Mouse (Mus musculus) kidney, postnatal 0 days (tissue): ENCODE measurements around the gene Map2k4. TPM values are rescaled to one million over a fixed set of nuclear protein-coding genes. Genes with fewer than 3 reads are reported as not detected.

Experiments
- ATAC-seq: fragments of 200-750 bp; cut with Nextera tagmentation; replicated peaks from 2 replicates; pipeline ENCODE4 v1.8.0; 2017; ENCODE audit warnings: low read depth, moderate number of reproducible peaks, moderate TSS enrichment, moderate library complexity; ENCODE audit not compliant: low FRiP score
- DNase-seq: peaks from one replicate; pipeline ENCODE4 v3.0.0-alpha.2; 2016; ENCODE audit warnings: low spot score
- H3K27ac ChIP-seq: fragments of 300-500 bp; sonication (generic); 2 replicates; pipeline ENCODE4 v1.5.1; 2014; ENCODE audit warnings: mild to moderate bottlenecking
- H3K27me3 ChIP-seq: fragments of 300-500 bp; sonication (generic); 2 replicates; pipeline ENCODE4 v1.6.1; 2014; ENCODE audit warnings: low read length, mixed read lengths; ENCODE audit not compliant: insufficient read depth
- H3K36me3 ChIP-seq: fragments of 300-500 bp; sonication (generic); 2 replicates; pipeline ENCODE4 v1.6.1; 2014; ENCODE audit warnings: low read length, mixed read lengths; ENCODE audit not compliant: insufficient read depth
- H3K4me1 ChIP-seq: fragments of 300-500 bp; sonication (generic); replicated peaks from 2 replicates; pipeline ENCODE4 v1.6.1; 2014; ENCODE audit warnings: antibody characterized with exemption, low read length, mixed read lengths; ENCODE audit not compliant: insufficient read depth
- H3K4me2 ChIP-seq: fragments of 300-500 bp; sonication (generic); 2 replicates; pipeline ENCODE4 v1.6.1; 2014; ENCODE audit warnings: mild to moderate bottlenecking, low read length, moderate library complexity, mixed read lengths
- H3K4me3 ChIP-seq: fragments of 300-500 bp; sonication (generic); replicated peaks from 2 replicates; pipeline ENCODE4 v1.5.1; 2014; ENCODE audit warnings: low read depth, low read length
- H3K9ac ChIP-seq: fragments of 300-500 bp; sonication (generic); 2 replicates; pipeline ENCODE4 v1.6.1; 2014; ENCODE audit warnings: low read depth, low read length
- H3K9me3 ChIP-seq: fragments of 300-500 bp; sonication (generic); replicated peaks from 2 replicates; pipeline ENCODE4 v1.6.1; 2016; ENCODE audit warnings: low read length, inconsistent platforms, mixed read lengths
- CTCF ChIP-seq: IDR thresholded peaks from 2 replicates; pipeline ENCODE4 v1.5.1; 2016; ENCODE audit warnings: antibody characterized with exemption, low read depth, mild to moderate bottlenecking, moderate library complexity
- WGBS: fragments of 180-500 bp; shearing (Covaris S2); extraction: QIAGEN DNeasy Blood & Tissue Kit; methylation state at CpG from one replicate; pipeline ENCODE4 v1.1.7; 2014; 5-methylcytosine and 5-hydroxymethylcytosine counted together
- polyA plus RNA-seq: library from polyadenylated mRNA; unstranded; fragments of >200 nt; fragmentation: Nextera tagmentation; extraction: Ambion mirVana; gene quantifications from 2 replicates; pipeline ENCODE4 v1.2.1, GENCODE M21; 2015

Map2k4 gene
- polyA plus RNA-seq, 1 experiment from 2014 or later = 55.7 TPM

DNA sequence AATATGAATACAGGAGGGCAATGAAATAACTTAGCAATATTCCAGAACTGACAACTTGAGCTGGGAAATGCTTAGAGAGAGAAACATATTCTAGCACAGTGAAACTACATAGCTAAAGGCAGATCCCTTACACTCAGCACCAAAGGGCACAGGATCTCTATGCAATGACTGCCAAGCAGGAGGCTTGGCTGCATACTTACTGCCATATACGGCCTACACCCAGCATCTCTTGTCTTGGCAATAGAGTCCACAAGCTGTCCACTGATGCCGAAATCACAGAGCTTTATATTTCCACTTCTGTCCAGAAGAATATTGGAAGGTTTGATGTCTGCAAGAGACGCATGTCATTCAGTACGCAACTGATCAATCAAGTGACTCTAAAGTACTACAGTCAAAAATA is 81.3 kb downstream of the Map2k4 start:
- ATAC-seq = no peak

DNA sequence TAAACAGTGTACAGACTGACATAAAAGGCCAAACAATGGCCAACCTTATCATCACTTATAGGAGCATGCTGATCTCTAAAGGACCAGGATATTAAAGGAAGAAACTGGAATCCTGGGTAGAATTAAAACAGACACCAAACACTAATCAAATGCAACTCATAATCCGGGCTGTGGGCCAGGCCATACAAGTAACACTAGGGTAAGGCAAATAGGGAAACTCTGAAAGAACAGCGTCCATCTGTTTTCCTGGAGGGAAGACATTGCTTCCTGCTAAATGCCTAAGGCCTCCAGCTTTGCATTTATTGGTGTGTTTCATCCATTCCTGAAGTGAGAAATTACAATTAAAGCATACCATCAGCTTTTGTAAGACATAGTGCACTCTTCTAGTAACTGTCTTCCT is 81.9 kb downstream of the Map2k4 start:
- Histone ChIP-seq H3K4me2 (no peak overlapping the region), H3K9ac (no peak overlapping the region), H3K4me1 (no peaks in the 10 kb centered on the region), H3K27ac (no peak overlapping the region), H3K4me3 (no peak overlapping the region), H3K9me3 (no peaks in the 10 kb centered on the region), H3K27me3 (no peaks in the 10 kb centered on the region), H3K36me3 (peaks cover 17% of the 10 kb centered on the region; the same call in 1 of the 2 replicates)
- no peak for DNase-seq
- no peak for ATAC-seq
- TF ChIP-seq CTCF = no peak
- WGBS = 88% methylated on average over 2 of the region's 2 CpGs

More for the DNA sequence above, 81.3 kb downstream of the Map2k4 start:
- no peaks in the 10 kb centered on the region for H3K4me1 ChIP-seq
- H3K9ac ChIP-seq = no peak overlapping the region
- H3K27ac ChIP-seq = no peak overlapping the region
- H3K4me3 ChIP-seq = no peak overlapping the region
- H3K36me3 ChIP-seq = peaks cover 14% of the 10 kb centered on the region; the same call in 1 of the 2 replicates
- DNase-seq = no peak
- no peak for TF ChIP-seq CTCF
- WGBS = 94% methylated on average over 4 of the region's 4 CpGs
- no peaks in the 10 kb centered on the region for H3K9me3 ChIP-seq
- H3K4me2 ChIP-seq = no peak overlapping the region
- no peaks in the 10 kb centered on the region for H3K27me3 ChIP-seq

DNA sequence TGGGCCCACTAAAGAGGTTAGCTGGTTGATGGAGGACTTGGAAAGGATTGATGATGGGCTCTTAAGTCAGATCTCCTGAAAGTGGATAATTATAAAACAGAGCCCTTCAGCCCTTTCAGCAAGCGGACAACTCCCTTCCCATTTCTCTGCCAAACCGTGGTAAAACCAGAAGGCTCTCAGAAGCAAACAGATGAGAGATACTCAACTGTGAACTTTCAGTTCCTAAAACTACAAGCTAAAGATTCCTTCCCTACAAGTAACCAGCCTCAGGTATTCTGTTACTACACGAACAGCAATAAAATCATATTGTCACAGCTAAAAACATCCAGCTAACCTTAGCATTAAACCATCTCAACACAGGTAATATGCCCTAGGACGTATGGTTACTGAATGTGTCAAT is 83.2 kb downstream of the Map2k4 start:
- Histone ChIP-seq H3K4me2 (no peak overlapping the region), H3K4me3 (no peak overlapping the region), H3K4me1 (no peaks in the 10 kb centered on the region), H3K36me3 (peaks cover 25% of the 10 kb centered on the region; the same call in 1 of the 2 replicates), H3K27me3 (no peaks in the 10 kb centered on the region), H3K9me3 (no peaks in the 10 kb centered on the region), H3K9ac (no peak overlapping the region), H3K27ac (no peak overlapping the region)
- ATAC-seq = no peak
- 86% methylated on average over 4 of the region's 4 CpGs for WGBS
- TF ChIP-seq CTCF = no peak
- no peak for DNase-seq

DNA sequence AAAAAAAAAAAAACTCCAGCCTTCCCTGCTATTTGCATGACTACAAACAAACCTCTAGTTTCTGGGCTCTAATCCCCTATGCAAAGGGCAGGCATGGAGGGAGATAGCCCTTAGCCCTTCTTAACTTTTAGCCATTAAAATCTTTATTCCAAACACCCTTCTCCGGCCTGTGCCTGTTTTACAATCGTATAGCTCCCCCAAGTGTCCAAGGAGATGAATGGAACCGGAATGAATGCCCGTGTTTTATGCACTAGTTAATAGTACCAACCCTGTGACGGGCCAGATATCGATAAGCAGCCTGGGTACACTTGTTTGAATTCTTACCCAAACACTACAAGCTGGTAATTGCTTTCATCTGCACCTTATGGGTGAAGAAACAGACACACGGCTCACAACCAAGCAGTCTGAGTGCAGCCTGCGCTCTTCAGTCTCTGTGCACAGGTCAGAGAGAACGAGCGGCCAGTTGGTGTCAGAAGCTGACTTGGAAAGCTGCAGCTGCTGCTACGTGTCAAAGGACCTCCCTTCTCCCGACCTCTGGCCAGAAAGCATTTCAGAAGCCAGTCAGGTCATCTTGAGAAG is 109.2 kb downstream of the Map2k4 start:
- ATAC-seq = no peak
- H3K9ac ChIP-seq = no peak overlapping the region
- no peaks in the 10 kb centered on the region for H3K36me3 ChIP-seq
- no peaks in the 10 kb centered on the region for H3K27me3 ChIP-seq
- WGBS = 20% methylated on average over 12 of the region's 12 CpGs
- H3K4me3 ChIP-seq = no peak overlapping the region
- no peaks in the 10 kb centered on the region for H3K4me1 ChIP-seq
- H3K27ac ChIP-seq = no peak overlapping the region
- H3K9me3 ChIP-seq = no peaks in the 10 kb centered on the region
- TF ChIP-seq CTCF = peak; percentile 81
- H3K4me2 ChIP-seq = peak overlapping the region; percentile 39
- peak; percentile 89 for DNase-seq

DNA sequence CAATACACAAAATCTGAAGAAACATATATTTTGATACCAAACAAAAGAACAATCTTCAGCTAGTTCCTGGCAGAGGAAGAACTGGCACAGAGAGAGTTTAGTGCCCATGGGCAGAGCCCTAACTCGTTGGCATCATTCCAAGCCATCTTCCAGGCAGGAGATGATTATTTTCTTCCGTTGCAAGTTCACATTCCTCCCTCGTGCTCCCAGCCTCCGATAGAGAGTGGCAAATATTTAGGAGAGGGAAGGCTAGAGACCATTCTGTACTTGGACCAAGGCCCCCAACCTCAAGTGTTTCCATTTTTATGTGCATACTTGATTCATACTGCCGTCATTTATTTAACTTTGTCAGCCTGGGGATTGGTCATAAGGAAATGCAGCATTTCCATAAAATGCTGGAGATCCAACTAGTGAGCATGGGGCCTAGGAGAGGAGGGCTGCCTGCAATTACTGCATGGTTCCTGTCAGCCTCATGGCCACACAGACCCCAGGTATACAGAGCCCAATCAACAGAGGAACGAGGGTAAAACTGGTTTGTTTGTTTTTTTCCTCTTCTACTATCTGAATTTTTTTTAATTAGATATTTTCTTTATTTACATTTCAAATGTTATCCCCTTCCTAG is 120.6 kb downstream of the Map2k4 start:
- no peak for ATAC-seq
- no peak for DNase-seq
- H3K27ac ChIP-seq = no peak overlapping the region

DNA sequence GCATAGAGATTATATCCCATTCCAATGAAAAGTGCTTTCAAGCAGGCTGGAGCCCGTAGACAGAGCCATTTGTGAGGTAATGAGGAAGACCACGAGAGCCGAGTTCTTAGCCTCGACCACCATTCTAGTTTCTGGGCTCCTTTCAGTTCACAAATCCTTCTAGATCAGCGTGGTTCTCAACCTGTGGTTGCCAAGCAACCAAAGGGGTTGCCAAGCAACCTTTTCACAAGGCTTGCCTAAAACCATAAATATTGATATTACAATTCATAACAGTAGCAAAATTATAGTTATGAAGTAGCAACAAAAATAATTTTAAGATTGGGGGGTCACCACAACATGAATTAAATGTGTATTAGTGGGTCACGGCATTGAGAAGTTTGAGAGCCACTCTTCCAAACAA is 123.2 kb downstream of the Map2k4 start:
- no peaks in the 10 kb centered on the region for H3K4me1 ChIP-seq
- H3K9me3 ChIP-seq = no peaks in the 10 kb centered on the region
- no peaks in the 10 kb centered on the region for H3K27me3 ChIP-seq
- WGBS = 80% methylated on average over 6 of the region's 6 CpGs
- no peak overlapping the region for H3K9ac ChIP-seq
- no peaks in the 10 kb centered on the region for H3K36me3 ChIP-seq
- H3K4me3 ChIP-seq = no peak overlapping the region
- DNase-seq (no peak), ATAC-seq (no peak)
- TF ChIP-seq CTCF = no peak
- no peak overlapping the region for H3K4me2 ChIP-seq
- H3K27ac ChIP-seq = no peak overlapping the region

More for the DNA sequence above, 120.6 kb downstream of the Map2k4 start:
- Histone ChIP-seq H3K9ac (no peak overlapping the region), H3K27me3 (no peaks in the 10 kb centered on the region), H3K9me3 (no peaks in the 10 kb centered on the region), H3K4me3 (no peak overlapping the region), H3K4me2 (no peak overlapping the region), H3K4me1 (no peaks in the 10 kb centered on the region), H3K36me3 (no peaks in the 10 kb centered on the region)
- no peak for TF ChIP-seq CTCF
- WGBS = 56% methylated on average over 6 of the region's 6 CpGs
